Mouse (Mus musculus) embryo, embryonic 9.5 days (tissue): Measurements from ENCODE around the gene Gm44502.

Source experiments
- DNase-seq: peaks from one replicate; pipeline ENCODE4 v3.0.0-alpha.2; 2017; ENCODE audit errors: extremely low spot score

Gene Gm44502

DNA sequence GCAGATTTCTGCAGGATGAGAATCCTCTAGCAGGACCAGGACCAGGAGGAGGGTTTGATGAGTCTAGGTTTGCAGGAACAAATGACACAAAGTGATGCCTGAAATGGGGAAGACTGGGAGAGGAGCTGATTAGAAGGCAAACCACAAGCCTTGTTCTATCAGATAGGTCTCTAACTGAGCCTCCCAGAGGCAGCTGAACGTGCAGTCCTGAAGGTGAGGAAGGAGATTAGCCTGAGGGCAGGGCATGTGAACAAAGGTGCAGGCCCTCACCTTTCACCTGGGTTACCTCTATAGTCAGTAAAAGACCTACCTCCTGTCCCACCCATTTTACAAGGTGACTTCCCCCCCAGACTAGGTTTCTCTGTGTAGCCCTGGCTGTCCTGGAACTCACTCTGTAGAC is 29.8 kb downstream of the Gm44502 start:
- no peak for DNase-seq

- DNase-seq, result no peak
These were observed 31.4 kb downstream of the Gm44502 start for GRCm38 (mm10) chr15:89398146-89398545.

- no peak for DNase-seq
These were observed 32.6 kb downstream of the Gm44502 start for GRCm38 (mm10) chr15:89396883-89397282.

GRCm38 (mm10) chr15:89390081-89390480 is 39.4 kb downstream of the Gm44502 start:
- DNase-seq, result no peak

DNA sequence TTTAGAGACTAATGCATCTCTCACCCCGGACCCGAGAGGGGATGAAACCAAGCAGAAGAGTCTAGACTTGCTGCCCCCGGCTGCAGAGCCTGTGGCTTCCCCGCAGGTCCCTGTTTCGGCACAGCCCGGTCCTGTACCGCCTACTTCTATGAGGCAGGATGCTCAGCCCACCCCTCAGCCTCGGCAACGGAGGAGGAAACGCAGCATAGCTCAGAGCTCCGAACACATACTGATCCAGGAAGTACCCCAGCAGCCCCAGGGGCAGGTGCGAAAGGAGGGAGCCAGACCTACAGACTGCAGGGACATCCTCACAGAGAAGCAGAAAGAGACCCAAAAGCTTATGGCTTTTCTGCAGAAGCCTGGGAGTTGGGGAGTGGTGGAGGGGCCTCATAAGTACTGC is 42.4 kb downstream of the Gm44502 start:
- DNase-seq, result no peak

DNA sequence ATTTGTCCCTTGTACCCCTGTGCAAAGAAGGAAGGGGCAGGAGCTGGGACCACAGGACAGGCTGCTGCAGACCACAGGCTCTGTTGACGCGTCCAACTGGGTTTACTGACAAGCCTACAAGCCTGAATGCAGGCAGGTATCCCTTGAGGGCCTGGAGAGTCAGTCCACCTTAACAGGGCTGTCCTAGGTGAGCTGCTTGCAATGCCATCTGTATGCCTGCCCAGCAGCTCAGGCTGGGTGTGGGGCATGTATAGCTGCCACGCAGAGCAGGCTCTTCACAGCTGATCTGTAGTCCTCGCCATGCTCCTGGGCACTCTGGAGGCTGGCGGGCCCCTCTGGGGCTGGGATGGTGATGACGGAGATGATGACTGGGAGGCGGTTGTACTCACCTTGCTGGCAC is 44.9 kb downstream of the Gm44502 start, which contains the start of gene Klhdc7b:
TSS of gene Klhdc7b (plus strand) at position 301 of the 400 bp plus-strand sequence.
- no peak for DNase-seq

DNA sequence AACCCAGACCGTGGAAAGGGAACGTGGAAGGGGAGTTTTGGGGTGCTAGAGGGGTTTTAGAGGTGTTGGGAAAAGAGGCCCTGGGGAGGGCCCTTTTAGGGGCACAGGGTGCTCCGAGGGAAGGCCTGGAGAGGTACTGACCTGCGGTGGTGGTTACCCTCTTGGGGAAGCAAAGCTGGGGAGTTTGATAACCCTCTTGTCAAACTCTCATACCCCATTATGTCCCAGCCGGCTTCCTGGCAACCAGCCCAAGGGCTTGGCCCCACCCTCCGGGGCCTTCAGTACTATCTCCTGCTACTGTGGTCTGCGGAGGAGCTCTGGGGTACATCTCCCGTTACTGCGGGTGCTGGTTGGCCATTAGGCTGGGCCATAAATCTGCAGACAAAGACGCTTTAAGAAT is 50.1 kb downstream of the Gm44502 start:
- DNase-seq, result peak; percentile 14

GRCm38 (mm10) chr15:89378831-89379401 is 50.6 kb downstream of the Gm44502 start, which contains the start of gene Odf3b:
Gene Odf3b, minus strand, starts transcription at chr15:89379282.
- peak; percentile 45 for DNase-seq

DNA sequence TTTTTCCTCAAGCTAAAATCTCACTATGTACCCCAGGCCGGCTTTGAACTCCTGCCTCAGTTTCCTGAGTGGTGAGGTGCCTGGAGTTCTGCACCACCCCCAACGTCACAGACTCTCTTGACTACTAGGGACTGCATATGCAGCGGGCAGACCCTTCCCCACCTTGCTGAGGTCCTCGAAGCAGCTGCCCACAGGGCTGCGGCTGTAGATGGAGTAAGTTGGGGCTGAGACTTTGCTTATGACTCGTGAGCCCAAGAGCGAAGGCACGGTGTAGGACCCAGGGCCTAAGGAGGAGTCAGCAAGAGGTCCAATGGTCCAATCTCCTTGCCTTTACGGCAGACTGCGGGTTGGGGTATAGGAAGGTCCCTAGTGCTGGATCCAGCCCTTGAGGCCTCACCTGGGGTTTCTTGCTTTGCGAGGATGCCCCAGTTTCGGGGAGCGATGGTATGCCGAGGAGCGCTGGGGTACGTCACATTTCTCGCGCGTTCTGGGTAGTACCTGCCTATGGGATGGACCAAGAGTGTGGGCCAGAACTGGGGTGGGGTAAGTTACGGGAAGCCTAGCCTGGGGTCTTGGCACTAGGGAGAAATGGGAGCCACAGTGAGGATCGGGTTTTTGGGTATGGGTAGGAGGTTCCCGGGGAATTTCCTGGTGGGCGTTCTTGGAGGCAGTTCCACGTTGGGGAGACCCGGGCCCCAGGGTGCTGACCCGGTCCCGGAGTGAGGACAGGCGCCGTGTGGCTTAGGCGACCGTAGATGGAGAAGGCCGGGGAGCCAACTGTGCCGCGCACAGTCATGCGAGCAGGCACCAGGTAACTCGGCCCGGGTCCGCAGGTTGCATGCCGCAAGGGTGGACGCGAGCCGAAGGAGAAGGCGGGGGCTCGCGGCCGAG is 51.3 kb downstream of the Gm44502 start:
- peak; percentile 25 for DNase-seq

- peak; percentile 17 for DNase-seq
These were observed 52.1 kb downstream of the Gm44502 start for GRCm38 (mm10) chr15:89377362-89377761.

GRCm38 (mm10) chr15:89376957-89377356 is 52.5 kb downstream of the Gm44502 start, which contains the start of gene Tymp:
Gene Tymp, minus strand, starts transcription at chr15:89377039.
- DNase-seq, result no peak

DNA sequence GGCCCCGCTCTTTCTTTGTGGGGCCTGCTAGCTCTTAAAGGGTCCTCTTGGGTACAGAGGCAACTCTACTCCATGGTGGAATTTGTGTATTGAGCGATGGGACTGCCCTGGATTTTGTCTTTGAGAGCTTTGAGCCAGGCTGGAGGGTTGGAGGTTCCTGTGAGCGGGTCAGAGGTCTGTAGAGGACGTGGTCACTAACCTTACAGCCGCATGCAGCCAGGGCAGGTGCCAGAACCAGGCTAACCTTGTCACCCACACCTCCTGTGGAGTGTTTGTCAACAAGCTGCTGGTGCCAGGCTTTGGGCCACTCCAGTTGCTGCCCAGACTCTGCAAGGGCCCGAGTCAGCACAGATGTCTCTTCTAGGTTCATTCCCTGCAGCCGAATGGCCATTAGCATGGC is 53.5 kb downstream of the Gm44502 start:
- no peak for DNase-seq

DNA sequence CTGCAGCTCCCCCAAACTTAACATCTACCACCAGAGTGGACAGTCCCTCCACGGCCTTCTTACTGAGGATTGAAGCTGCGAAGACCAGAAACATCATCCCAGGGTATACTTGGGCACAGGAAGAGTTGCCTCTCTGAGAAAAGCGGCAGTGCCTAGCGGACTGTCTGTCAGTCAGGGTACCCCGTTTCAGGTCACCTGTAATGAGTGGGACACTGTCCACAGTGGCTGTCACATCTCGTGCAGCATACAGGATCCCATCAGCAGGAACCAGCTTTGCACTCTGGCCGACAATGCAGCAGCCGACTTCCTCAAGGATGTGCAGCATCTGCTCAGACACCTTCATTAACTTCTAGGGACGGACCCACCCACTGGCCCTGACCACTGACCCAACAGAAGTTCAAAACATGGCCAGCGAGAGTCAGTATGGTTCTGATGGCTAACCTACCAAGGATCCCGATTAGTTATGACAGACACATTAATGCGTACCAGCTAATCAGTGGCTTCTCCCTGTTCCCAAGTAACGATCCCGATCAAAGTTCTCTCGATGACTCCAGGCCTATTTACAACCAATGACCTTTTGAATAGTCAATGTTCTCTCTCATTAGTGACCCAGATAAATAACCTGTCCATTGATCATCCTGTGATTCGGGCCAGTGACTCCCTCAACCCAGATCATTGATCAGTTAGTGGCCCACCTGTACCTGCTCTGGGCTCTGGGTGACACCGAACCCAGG is 54.5 kb downstream of the Gm44502 start:
- DNase-seq, result no peak

- no peak for DNase-seq
These were observed 55.2 kb downstream of the Gm44502 start for GRCm38 (mm10) chr15:89374340-89374739.

DNA sequence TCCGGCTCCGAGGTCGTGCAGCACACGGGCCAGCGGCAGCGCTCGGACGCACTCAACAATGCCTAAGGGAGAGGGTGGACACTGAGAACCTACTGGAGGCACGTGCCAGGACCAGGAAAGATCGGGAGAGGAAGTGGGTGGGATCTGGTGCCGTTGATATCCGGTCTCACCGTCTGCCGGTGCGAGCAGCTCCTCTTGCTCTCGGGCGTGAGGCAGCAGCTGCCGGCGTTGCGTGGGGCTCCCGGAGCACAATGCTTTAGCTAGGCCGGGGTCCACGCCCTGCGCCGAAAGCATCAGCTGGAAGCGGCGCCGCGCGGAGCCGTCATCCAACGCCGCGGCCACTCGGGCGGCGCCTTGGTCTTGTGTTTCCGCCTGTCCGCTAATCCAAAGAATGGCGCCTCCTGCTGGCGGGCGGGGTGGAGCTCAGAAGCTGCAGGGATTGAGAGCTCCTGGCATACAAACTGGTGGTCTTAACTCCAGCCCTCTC is 55.7 kb downstream of the Gm44502 start, which contains the start of gene Sco2:
TSS of gene Sco2 (minus strand) at position 85 of the 487 bp plus-strand sequence.
- peak; percentile 96 for DNase-seq

DNA sequence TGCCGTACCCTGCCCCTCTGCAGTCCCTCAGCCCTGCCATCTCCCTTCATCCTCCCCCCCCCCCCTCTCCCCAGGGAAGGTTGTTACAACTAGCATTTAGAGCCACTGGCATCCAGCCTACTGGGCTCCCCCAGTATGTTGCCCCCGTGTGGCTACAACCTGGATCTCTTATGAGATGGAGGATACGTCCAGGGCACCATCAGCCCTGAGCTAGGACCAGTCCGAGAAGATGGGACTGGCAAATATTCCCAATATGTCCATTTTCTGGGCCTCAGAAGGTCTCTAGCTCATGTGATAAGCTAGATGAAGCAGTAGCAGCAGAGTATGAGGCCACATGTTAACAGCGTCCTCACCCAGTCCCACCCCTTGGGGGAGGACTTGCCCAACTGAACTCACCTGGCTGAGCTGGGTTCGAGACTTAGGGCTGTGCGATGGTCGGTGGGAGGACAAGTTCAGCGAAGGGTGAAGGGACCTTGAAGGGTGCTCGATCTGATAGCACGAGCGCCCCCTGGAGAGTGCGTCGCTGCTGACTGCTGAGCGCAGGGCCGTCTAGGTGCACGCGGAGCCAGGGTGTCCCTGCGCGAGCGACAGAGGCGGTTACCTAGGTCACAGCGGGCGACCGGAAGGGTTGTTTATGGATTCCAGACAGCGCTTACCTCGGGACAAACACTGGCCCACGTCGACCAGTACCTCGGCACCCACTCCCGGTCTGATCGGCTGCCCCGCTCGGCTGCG is 56.3 kb downstream of the Gm44502 start:
- DNase-seq, result peak; percentile 86

- no peak for DNase-seq
These were observed 57.0 kb downstream of the Gm44502 start for GRCm38 (mm10) chr15:89372536-89372935.

DNA sequence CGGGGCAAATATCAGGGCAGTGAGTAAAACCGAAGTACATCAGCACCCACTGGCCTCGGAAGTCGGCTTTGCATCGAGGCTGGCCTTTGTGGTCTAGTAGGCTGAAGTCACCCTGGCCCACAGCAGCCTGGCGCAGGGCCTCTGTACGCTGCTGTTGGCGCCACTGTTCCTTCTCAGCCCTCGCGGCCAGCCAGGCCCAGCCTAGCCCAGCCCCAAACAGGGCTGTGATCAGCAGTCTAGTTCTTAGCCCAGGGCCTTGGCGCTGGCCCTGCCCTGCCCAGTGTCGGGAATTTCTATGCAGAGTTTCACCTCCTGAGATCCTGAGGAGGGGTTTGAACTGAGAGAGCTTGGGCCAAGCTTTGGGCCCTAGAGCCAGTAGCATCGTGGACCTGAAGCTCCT is 57.4 kb downstream of the Gm44502 start:
- no peak for DNase-seq
